Mouse (Mus musculus): ENCODE measurements around the gene Adgrv1. TPM values are rescaled to one million over a fixed set of nuclear protein-coding genes. Genes with fewer than 3 reads are reported as not detected.

Adgrv1 gene
- polyA plus RNA-seq, 1 experiment from 2014 or later, result 7.2 TPM

DNA sequence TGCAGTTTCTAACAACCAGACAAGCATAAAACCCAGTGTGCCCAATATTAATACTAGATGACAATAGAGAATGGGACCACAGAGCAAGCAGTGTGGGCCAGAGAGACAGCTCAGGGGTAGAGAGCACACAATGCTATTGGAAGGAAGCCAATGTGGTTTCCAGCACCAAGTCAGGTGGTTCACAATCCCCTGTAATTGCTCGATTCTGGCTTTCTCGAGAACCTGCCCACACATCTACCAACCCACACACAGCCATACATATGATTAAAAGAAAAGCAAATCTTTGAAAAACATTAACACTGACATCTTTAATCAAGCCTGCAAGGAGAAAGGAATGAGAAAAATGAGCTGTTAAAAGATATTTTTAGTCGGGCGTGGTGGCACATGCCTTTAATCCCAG is 166.3 kb downstream of the Adgrv1 start:
- Histone ChIP-seq H3K9ac (no peak overlapping the region), H3K4me1 (no peaks in the 10 kb centered on the region), H3K4me2 (replicated peaks) (no peak overlapping the region), H3K27me3 (no peaks in the 10 kb centered on the region), H3K4me3 (no peak overlapping the region), H3K9me3 (no peaks in the 10 kb centered on the region), H3K36me3 (no peaks in the 10 kb centered on the region), H3K27ac (no peak overlapping the region)
- WGBS, result 68% methylated on average over 4 of the region's 4 CpGs
- ATAC-seq (ENCODE audit: insufficient number of reproducible peaks, insufficient read depth, low FRiP score, low TSS enrichment), result no peak

DNA sequence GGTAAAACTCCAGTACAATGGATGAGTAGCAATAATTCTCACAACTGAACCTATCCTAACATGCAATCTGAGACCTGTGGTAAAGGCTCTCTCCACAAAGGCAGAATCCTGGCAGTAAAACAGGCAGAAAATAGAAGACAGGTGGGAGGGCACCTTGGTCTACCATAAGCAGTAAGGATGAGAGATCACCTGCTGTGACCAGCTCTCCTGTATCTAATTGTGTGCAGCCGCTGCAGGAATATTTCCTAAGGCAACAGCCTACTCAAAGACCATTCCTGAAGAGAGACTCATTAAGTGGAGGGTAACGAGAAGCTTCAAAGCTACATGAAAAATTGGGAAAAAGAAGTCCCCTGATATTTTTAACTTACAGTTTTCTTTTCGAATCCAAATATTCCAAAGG is 167.2 kb downstream of the Adgrv1 start:
- Histone ChIP-seq H3K36me3 (no peaks in the 10 kb centered on the region), H3K9me3 (no peaks in the 10 kb centered on the region), H3K27ac (no peak overlapping the region), H3K4me3 (no peak overlapping the region), H3K4me2 (replicated peaks) (no peak overlapping the region), H3K27me3 (no peaks in the 10 kb centered on the region), H3K4me1 (no peaks in the 10 kb centered on the region), H3K9ac (no peak overlapping the region)
- ATAC-seq (ENCODE audit: insufficient number of reproducible peaks, insufficient read depth, low FRiP score, low TSS enrichment), result no peak
- 84% methylated on average over 3 of the region's 3 CpGs for WGBS

DNA sequence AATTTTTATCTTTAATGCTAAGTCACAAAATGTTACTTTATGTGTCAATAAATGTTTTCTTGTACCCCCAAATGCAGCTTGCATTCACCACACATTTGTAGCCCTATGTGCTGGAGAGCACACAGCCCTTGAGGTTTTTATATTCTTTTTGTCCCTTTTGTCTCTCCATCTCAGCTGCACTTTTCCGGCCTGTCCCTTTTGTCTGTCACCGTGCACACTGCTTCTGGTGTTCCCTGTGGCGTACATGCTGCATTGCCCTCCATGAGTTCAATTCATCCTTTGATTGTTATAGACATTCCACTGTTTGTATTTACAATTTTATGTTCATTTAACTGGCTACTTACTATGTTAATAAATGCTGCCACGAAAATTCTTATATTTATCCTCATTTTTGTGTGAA is 183.3 kb downstream of the Adgrv1 start:
- no peak overlapping the region for H3K9ac ChIP-seq
- H3K9me3 ChIP-seq, result no peaks in the 10 kb centered on the region
- H3K4me3 ChIP-seq, result no peak overlapping the region
- no peaks in the 10 kb centered on the region for H3K27me3 ChIP-seq
- 76% methylated on average over 4 of the region's 4 CpGs for WGBS
- no peak overlapping the region for H3K4me2 ChIP-seq (replicated peaks)
- no peaks in the 10 kb centered on the region for H3K36me3 ChIP-seq
- no peaks in the 10 kb centered on the region for H3K4me1 ChIP-seq
- no peak overlapping the region for H3K27ac ChIP-seq
- ATAC-seq (ENCODE audit: insufficient number of reproducible peaks, insufficient read depth, low FRiP score, low TSS enrichment), result no peak

DNA sequence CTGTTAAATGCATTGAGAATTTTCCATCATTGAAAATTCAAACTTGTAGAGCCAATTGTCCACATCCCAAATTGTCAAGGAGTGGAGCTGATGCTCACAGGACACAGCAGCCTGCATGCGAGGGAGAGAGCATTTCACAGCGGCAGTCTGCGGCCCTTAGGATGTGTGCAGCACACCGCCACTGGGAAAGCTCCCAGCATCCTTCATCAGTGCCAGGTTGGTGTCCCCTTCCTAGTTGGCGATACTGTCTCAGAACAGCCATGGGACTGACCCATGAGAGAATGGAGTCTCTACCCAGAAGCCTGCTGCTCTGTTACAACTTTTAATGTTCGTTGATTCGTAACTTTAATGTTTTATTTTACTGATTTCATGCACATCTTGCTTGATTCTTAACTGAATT is 183.8 kb downstream of the Adgrv1 start:
- Histone ChIP-seq H3K4me2 (replicated peaks) (no peak overlapping the region), H3K9ac (no peak overlapping the region), H3K27me3 (no peaks in the 10 kb centered on the region), H3K4me3 (no peak overlapping the region), H3K27ac (no peak overlapping the region), H3K9me3 (no peaks in the 10 kb centered on the region), H3K36me3 (no peaks in the 10 kb centered on the region), H3K4me1 (no peaks in the 10 kb centered on the region)
- WGBS, result 91% methylated on average over 7 of the region's 7 CpGs
- ATAC-seq (ENCODE audit: insufficient number of reproducible peaks, insufficient read depth, low FRiP score, low TSS enrichment), result no peak

DNA sequence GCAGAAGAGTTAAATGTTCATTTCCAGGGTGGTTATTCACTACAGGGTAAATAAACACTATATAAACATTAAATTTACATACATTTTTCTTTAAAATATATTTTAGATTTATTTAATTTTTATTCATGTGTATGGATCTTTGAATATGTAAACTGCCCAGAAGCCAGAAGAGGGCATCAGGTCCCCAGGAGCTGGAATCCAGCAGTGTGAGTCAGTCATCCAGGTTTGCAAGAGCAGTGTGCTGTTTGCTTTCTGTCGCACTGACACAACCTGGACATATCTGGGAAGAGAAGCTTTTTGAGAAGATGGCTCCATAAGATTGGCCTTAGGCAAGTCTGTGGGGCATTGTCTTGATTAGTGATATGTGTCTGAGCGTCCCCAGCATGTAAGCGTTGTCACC is 191.5 kb downstream of the Adgrv1 start:
- H3K4me2 ChIP-seq (replicated peaks), result no peak overlapping the region
- H3K27ac ChIP-seq, result no peak overlapping the region
- no peak for ATAC-seq (ENCODE audit: insufficient number of reproducible peaks, insufficient read depth, low FRiP score, low TSS enrichment)
- 80% methylated on average over 3 of the region's 3 CpGs for WGBS
- H3K27me3 ChIP-seq, result no peaks in the 10 kb centered on the region
- H3K36me3 ChIP-seq, result no peaks in the 10 kb centered on the region
- no peaks in the 10 kb centered on the region for H3K9me3 ChIP-seq
- H3K4me3 ChIP-seq, result no peak overlapping the region
- H3K4me1 ChIP-seq, result no peaks in the 10 kb centered on the region
- H3K9ac ChIP-seq, result no peak overlapping the region

DNA sequence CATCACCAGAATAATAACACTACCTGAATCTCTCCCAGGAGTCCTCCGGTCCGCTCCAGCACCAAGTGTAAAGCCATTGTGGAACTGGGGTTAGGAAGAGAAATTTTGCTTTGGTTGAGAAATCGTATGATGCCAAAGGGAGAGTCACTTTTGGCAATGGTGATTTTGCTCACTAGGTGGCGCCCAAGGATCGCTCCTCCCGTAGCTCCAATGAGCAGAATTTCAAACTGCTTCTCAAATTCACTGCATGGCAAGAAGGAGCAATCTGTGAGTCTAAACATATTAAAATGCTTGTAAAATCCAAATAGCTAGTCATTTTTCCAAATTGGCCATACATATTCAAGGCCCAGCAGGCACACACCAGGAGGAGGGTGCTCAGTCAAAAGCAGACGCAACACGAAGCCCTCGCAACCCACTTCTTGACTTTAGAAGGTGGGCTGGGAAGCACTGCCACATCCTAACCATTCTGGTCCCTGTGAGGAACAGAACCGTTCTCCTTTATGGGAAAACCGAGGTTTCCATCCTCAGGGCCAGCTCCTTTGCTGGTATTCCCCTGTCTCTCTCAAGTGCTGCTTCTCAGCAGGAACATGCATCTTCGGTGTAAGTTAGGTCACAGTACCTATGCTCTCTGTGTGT is 193.4 kb downstream of the Adgrv1 start:
- no peak for ATAC-seq (ENCODE audit: insufficient number of reproducible peaks, insufficient read depth, low FRiP score, low TSS enrichment)
- Histone ChIP-seq H3K36me3 (no peaks in the 10 kb centered on the region), H3K4me1 (no peaks in the 10 kb centered on the region), H3K9ac (no peak overlapping the region), H3K4me2 (replicated peaks) (no peak overlapping the region), H3K9me3 (no peaks in the 10 kb centered on the region), H3K4me3 (no peak overlapping the region), H3K27ac (no peak overlapping the region), H3K27me3 (no peaks in the 10 kb centered on the region)
- 41% methylated on average over 12 of the region's 12 CpGs for WGBS

DNA sequence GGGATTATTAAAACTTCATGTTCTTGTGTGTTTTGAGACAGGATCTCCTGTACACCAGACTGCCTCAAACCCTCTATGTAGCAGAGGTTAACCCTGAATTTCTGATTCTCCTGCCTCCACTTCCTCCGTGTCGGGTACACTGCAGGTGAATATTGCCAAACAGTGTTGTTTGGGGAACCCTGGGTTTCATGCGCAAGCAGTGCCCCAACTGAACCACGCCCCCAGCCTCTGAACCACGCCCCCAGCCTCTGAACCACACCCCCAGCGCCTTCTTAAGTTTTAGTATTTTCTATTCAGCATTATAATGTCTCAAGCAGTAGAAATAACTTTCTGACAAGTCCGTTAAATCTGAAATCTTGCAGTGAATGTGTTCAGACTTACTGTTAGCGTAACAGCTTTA is 195.9 kb downstream of the Adgrv1 start:
- no peak for ATAC-seq (ENCODE audit: insufficient number of reproducible peaks, insufficient read depth, low FRiP score, low TSS enrichment)
- no peak overlapping the region for H3K4me3 ChIP-seq
- H3K9ac ChIP-seq, result no peak overlapping the region
- 79% methylated on average over 8 of the region's 8 CpGs for WGBS
- no peak overlapping the region for H3K4me2 ChIP-seq (replicated peaks)
- no peaks in the 10 kb centered on the region for H3K27me3 ChIP-seq
- no peaks in the 10 kb centered on the region for H3K36me3 ChIP-seq
- H3K4me1 ChIP-seq, result no peaks in the 10 kb centered on the region
- no peak overlapping the region for H3K27ac ChIP-seq
- no peaks in the 10 kb centered on the region for H3K9me3 ChIP-seq

DNA sequence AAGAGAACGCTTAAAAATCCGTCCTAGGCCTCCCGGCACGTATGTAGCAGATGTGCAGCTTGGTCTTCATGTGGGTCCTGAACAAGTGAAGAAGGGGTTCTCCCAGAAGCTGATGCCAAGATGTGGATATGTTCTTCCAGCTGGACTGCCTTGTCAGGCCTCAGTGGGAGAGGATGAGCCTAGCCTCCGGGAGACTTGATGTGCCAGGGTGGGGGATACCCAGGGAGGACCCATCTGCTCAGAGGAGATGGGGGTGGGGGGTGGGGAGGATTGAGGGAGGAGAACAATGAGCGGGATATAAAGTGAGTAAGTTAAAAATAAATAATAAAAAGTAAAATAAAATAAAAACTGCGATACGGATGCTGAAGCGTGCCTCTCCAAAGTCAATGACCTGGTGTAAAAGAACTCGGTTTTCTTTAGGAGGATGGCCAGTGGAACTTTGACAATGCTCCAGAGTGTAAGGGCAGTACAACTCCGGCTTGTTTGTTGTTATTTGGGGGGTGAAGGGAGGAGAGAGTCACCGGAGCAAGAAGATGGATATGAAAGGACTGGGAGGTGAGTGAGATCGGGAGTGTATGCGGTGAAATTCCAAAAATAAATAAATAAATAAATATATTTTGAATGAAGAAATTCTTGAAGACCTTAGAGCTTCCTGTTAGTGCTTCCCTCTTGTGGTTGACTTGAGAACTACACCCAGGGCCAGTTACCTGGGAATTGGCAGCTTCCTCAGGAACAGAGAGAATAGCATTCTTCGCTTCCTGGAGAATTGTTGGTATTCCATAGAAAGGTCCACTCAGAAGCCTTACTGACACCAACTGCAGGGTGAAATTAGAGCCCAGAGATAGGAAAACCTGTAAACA is 205.8 kb downstream of the Adgrv1 start:
- ATAC-seq (ENCODE audit: insufficient number of reproducible peaks, insufficient read depth, low FRiP score, low TSS enrichment), result no peak
- Histone ChIP-seq H3K9ac (no peak overlapping the region), H3K4me2 (replicated peaks) (no peak overlapping the region), H3K27me3 (no peaks in the 10 kb centered on the region), H3K4me3 (no peak overlapping the region), H3K36me3 (no peaks in the 10 kb centered on the region), H3K4me1 (no peaks in the 10 kb centered on the region), H3K9me3 (no peaks in the 10 kb centered on the region), H3K27ac (no peak overlapping the region)
- 77% methylated on average over 15 of the region's 15 CpGs for WGBS

DNA sequence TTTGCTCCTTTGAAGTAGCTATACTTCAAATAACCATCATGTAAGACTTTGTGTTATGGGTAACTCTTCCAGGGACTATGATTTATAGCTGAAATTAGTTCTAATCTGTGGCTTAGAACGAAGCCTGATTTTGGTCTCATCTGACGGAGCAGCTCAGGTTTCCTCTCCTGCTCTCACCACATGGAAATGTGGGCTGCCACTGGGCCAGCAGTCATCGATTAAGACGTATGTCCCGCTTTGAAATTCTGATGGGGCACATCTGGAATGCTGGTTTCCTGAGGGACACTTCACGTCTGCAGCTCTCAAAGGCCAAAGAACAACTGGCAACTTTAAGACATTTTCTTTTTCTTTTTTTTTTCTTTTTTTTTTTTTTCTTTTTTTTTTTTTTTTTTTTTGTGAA is 207.8 kb downstream of the Adgrv1 start:
- peaks cover 2% of the 10 kb centered on the region; the same call in 1 of the 2 replicates for H3K4me1 ChIP-seq
- no peak overlapping the region for H3K4me3 ChIP-seq
- no peak overlapping the region for H3K4me2 ChIP-seq (replicated peaks)
- no peak overlapping the region for H3K27ac ChIP-seq
- H3K36me3 ChIP-seq, result no peaks in the 10 kb centered on the region
- H3K9ac ChIP-seq, result no peak overlapping the region
- 30% methylated on average over 6 of the region's 6 CpGs for WGBS
- ATAC-seq (ENCODE audit: insufficient number of reproducible peaks, insufficient read depth, low FRiP score, low TSS enrichment), result no peak
- H3K27me3 ChIP-seq, result no peaks in the 10 kb centered on the region
- no peaks in the 10 kb centered on the region for H3K9me3 ChIP-seq

DNA sequence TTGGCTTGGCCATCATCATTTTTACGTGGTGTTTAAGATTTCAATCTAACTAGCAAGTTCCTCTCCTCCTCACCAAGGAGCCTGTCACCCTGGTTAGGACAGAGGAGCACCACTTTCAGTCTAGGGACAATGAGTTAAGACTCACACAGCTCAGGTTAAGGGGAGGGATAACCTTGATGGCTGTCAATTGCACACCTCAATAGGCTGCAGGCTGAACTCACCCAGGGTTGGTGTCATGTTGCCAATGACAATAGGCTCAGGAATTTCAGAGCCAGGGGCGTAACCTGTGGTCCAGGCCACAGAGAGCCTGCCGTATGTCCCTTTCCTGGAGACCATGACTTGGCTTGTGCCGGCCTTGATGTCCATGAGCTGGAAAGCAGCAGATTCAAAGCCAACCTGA is 209.0 kb downstream of the Adgrv1 start:
- Histone ChIP-seq H3K9ac (no peak overlapping the region), H3K4me3 (no peak overlapping the region), H3K4me1 (peaks cover 9% of the 10 kb centered on the region; the same call in 1 of the 2 replicates), H3K27me3 (no peaks in the 10 kb centered on the region), H3K27ac (no peak overlapping the region), H3K36me3 (no peaks in the 10 kb centered on the region), H3K4me2 (replicated peaks) (no peak overlapping the region), H3K9me3 (no peaks in the 10 kb centered on the region)
- no peak for ATAC-seq (ENCODE audit: insufficient number of reproducible peaks, insufficient read depth, low FRiP score, low TSS enrichment)
- WGBS, result 65% methylated on average over 4 of the region's 4 CpGs

DNA sequence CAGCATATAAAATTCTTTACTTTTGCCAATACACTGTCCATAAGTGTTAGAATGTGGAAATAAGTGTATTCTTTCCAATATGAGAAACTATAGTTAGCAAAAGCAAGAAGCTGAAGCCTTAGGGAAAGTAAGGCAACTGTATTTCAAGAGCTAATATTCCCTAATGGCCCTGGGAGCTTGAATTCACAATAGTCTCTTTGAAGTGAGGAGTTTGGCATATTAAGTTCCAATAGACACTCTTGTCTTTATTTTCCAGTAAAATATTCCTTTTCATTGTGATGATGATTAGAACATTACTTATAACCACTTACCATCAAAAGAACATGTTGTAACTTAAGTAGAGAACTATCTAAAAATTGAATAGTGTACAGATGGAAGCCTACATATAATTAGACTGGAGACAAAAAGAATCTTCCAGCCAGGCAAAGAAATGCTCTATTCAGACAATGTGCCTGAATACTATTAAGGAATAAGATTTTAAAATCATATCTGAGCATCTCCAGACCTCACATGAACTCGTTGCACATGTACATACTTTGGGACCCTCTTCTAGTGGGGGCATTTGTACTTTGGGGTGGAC is 225.0 kb downstream of the Adgrv1 start:
- no peaks in the 10 kb centered on the region for H3K4me1 ChIP-seq
- H3K27me3 ChIP-seq, result no peaks in the 10 kb centered on the region
- H3K27ac ChIP-seq, result no peak overlapping the region
- 72% methylated on average over 1 of the region's 1 CpGs for WGBS
- no peak overlapping the region for H3K4me2 ChIP-seq (replicated peaks)
- no peaks in the 10 kb centered on the region for H3K36me3 ChIP-seq
- ATAC-seq (ENCODE audit: insufficient number of reproducible peaks, insufficient read depth, low FRiP score, low TSS enrichment), result no peak
- no peak overlapping the region for H3K9ac ChIP-seq
- H3K9me3 ChIP-seq, result no peaks in the 10 kb centered on the region
- H3K4me3 ChIP-seq, result no peak overlapping the region

DNA sequence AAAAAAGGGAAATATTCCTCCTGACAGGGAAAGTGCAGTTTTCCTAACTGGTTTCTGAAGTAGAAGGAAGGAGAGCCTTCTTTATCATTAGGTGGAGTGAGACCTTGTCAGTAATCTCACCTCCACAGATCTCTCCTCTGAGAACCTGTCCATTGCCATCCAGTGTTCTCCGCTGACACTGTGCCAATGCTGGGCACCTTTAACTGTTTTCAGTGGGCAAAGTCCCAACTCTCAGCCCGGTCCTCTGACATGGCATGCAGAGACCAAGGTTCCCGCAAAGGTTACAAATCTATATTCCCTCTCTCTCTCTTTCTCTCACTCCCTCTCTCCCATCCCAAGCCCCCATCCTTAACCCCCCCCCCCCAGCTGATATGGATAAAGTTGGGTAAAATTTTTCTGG is 230.1 kb downstream of the Adgrv1 start:
- Histone ChIP-seq H3K36me3 (no peaks in the 10 kb centered on the region), H3K4me1 (no peaks in the 10 kb centered on the region), H3K27ac (no peak overlapping the region), H3K9ac (no peak overlapping the region), H3K4me3 (no peak overlapping the region), H3K9me3 (no peaks in the 10 kb centered on the region), H3K27me3 (no peaks in the 10 kb centered on the region), H3K4me2 (replicated peaks) (no peak overlapping the region)
- no peak for ATAC-seq (ENCODE audit: insufficient number of reproducible peaks, insufficient read depth, low FRiP score, low TSS enrichment)
- 92% methylated on average over 3 of the region's 3 CpGs for WGBS

Measured in embryonic facial prominence, embryonic 12.5 days (tissue).